Mouse (Mus musculus): ENCODE results near the gene Ddx39b. TPM values are rescaled to one million over a fixed set of nuclear protein-coding genes. Genes with fewer than 3 reads are reported as not detected.

Ddx39b gene
- total and polyA plus RNA-seq, 3 experiments = 208 to 411 (median 242) TPM

- Histone ChIP-seq H3K36me3 (replicated peaks in 1 of 2; ENCODE audit: control insufficient read depth in 1 of 2, insufficient read depth in 1 of 2, low read length in 1 of 2) (peaks cover 21 to 41% of the 10 kb centered on the region in 2 experiments), H3K9me3 (replicated peaks; ENCODE audit: low read length) (no peaks in the 10 kb centered on the region), H3K9ac (ENCODE audit: insufficient read depth, low read depth) (peak overlapping the region; percentile 76), H3K27ac (ENCODE audit: insufficient read depth, low read depth) (peak overlapping the region; percentile 88), H3K4me2 (ENCODE audit: insufficient read depth, low read depth, poor library complexity, severe bottlenecking) (peak overlapping the region; percentile 77), H3K4me1 (ENCODE audit: control insufficient read depth in 1 of 2, insufficient read depth in 2 of 2) (peaks cover 3 to 42% of the 10 kb centered on the region in 2 experiments), H3K79me2 (replicated peaks; ENCODE audit: control insufficient read depth, extremely low read depth, insufficient read depth, poor library complexity, severe bottlenecking) (peaks cover 40% of the 10 kb centered on the region), H3K4me3 (replicated peaks in 1 of 3; ENCODE audit: low read depth in 2 of 3, low read length in 2 of 3, poor library complexity in 1 of 3) (peak overlapping the region; percentile 87 to 92 (median 90)), H3K27me3 (replicated peaks) (no peaks in the 10 kb centered on the region)
- in situ Hi-C loops (cut with MboI; ENCODE audit: low pct_ligation_motif_present, low pct_unique_long_range_greater_than_20kb, low sequenced_read_pairs) (no loop called here), dilution Hi-C loops (cut with MboI; ENCODE audit: extremely low pct_ligation_motif_present, extremely low pct_unique_long_range_greater_than_20kb, low sequenced_read_pairs) (no loop called here)
- DNase-seq (ENCODE audit: extremely low read depth) = no peak
- TF ChIP-seq MYC (IDR thresholded peaks at IDR 0.05; ENCODE audit: low read depth, low read length) (no peak), ELF1 (IDR thresholded peaks at IDR 0.05; ENCODE audit: low read depth, low read length) (no peak), MEF2A (IDR thresholded peaks at IDR 0.05; ENCODE audit: borderline replicate concordance, low read depth, low read length) (peak; percentile 37; the same call in 1 of the 2 replicates), POLR2A (IDR thresholded peaks at IDR 0.05; ENCODE audit: low read depth, low read length) (no peak), TBP (conservative IDR thresholded peaks at IDR 0.05; ENCODE audit: low read depth, low read length) (no peak), ZC3H11A (IDR thresholded peaks at IDR 0.05; ENCODE audit: low read depth, low read length) (no peak), CHD1 (IDR thresholded peaks at IDR 0.05; ENCODE audit: low read depth, low read length) (peak; percentile 89; the same call in 1 of the 2 replicates), BHLHE40 (IDR thresholded peaks at IDR 0.05; ENCODE audit: low read depth, low read length) (no peak), NELFE (IDR thresholded peaks at IDR 0.05; ENCODE audit: low read depth, low read length) (no peak), SMC3 (IDR thresholded peaks at IDR 0.05; ENCODE audit: low read depth, low read length) (no peak), ZNF384 (IDR thresholded peaks at IDR 0.05; ENCODE audit: low read depth, low read length) (no peak), KAT2A (IDR thresholded peaks at IDR 0.05; ENCODE audit: insufficient replicate concordance, low read length) (no peak), HCFC1 (IDR thresholded peaks at IDR 0.05; ENCODE audit: low read depth, low read length) (no peak), ZMIZ1 (IDR thresholded peaks at IDR 0.05; ENCODE audit: low read depth, low read length) (no peak; the same call in 1 of the 2 replicates), UBTF (IDR thresholded peaks at IDR 0.05; ENCODE audit: low read depth, low read length) (no peak), CHD2 (IDR thresholded peaks at IDR 0.05; ENCODE audit: low read length) (peak; percentile 71), MAZ (IDR thresholded peaks at IDR 0.05; ENCODE audit: low read depth, low read length) (no peak), PAX5 (IDR thresholded peaks at IDR 0.05; ENCODE audit: low read length) (no peak), ZKSCAN1 (IDR thresholded peaks at IDR 0.05; ENCODE audit: borderline replicate concordance, low read depth, low read length) (no peak), SIN3A (IDR thresholded peaks at IDR 0.05; ENCODE audit: low read length) (no peak), USF1 (IDR thresholded peaks at IDR 0.05; ENCODE audit: low read depth, low read length) (no peak), RAD21 (IDR thresholded peaks at IDR 0.05; ENCODE audit: low read depth, low read length) (no peak), NRF1 (IDR thresholded peaks at IDR 0.05; ENCODE audit: low read depth, low read length) (no peak), EP300 (IDR thresholded peaks at IDR 0.05; ENCODE audit: low read length) (no peak), CTCF (conservative IDR thresholded peaks at IDR 0.05 in 1 of 2, IDR thresholded peaks at IDR 0.05 in 1 of 2; ENCODE audit: low read depth in 2 of 2, low read length in 2 of 2) (no peak), ETS1 (conservative IDR thresholded peaks at IDR 0.05; ENCODE audit: low read depth, low read length) (no peak; the same call in 1 of the 2 replicates), MXI1 (IDR thresholded peaks at IDR 0.05; ENCODE audit: low read depth, low read length) (no peak), IRF4 (IDR thresholded peaks at IDR 0.05; ENCODE audit: low read depth, low read length) (no peak; the same call in 1 of the 2 replicates), MAX (IDR thresholded peaks at IDR 0.05; ENCODE audit: low read length) (no peak), RCOR1 (conservative IDR thresholded peaks at IDR 0.05; ENCODE audit: low read depth, low read length) (peak; percentile 34; the same call in 1 of the 2 replicates), JUND (conservative IDR thresholded peaks at IDR 0.05; ENCODE audit: low read depth, low read length) (no peak), E2F4 (IDR thresholded peaks at IDR 0.05; ENCODE audit: insufficient replicate concordance, low read depth, low read length) (no peak)
Observed at GRCm38 (mm10) chr17:35240384-35241304, 902 bp upstream of the Ddx39b start.

Measured in CH12.LX (cell line).